Mouse (Mus musculus) ES-CJ7 (cell line): ENCODE data around the gene Zcchc17.
A peak's percentile ranks its signal among the peaks of the same experiment; 100 is the strongest.

Experiments
- DNase-seq: peaks from one replicate; pipeline ENCODE4 v3.0.0; 2011; ENCODE audit warnings: low read depth, low spot score

Zcchc17 gene

DNA sequence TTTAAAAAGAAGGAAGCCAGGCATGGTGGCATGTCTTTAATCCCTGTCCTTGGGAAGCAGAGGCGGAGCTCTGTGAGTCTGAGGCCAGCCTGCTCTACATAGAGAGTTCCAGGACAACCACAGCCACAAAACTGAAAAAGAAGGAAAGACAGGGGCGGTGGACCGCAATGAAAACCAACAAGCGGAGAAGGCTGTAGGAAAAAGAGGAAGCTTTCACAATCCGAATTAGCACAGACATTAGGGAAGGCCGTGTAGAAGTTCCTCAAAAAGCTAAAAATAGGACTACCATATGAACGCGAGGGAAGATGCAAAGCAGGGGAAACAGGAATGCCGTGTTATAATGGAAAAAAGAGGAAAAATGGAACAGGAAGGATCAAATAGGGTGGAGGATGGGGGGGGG lies 75.9 kb downstream of the Zcchc17 start:
- no peak for DNase-seq

DNA sequence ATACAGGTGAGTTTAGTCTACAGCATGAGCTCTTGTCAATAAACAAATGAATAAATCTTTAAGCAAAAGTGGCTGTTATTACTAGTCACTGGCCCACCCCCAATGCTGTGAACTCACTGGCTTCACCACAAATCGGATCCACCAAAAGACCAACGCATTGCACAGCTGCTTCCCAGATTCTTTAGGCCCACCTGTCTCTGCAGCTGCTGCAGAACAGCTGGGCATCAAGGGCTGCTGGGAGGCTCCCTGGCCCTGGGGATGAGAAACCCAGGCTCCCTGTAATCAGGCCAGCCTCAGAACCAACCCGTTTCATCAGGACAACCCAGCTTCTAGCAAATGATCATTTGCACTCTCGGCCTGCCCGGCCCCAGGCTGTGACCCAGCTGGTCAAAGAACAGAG lies 76.9 kb downstream of the Zcchc17 start:
- no peak for DNase-seq

DNA sequence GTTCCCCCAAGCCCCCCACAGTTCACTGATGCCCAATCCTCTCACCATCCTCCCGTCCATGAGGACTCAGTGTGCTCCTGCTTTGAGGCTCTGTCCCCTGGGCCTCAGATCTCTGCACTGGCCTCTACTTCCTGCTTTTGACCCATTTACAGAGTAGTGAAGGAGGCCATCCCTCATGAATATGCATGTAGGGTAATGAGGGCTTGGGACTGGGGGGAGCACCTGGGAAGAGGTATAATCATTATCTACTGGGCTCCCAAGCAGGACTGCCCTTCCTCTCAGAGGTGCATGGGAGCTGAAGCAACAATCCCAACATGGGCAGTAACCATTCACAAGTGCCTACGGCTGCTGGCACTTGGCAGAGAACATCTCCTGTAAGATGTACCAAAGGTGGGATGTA lies 80.6 kb downstream of the Zcchc17 start, which contains the start of gene Serinc2:
Gene Serinc2 (minus strand): TSS at position 101 of the 400 bp plus-strand sequence.
- no peak for DNase-seq

DNA sequence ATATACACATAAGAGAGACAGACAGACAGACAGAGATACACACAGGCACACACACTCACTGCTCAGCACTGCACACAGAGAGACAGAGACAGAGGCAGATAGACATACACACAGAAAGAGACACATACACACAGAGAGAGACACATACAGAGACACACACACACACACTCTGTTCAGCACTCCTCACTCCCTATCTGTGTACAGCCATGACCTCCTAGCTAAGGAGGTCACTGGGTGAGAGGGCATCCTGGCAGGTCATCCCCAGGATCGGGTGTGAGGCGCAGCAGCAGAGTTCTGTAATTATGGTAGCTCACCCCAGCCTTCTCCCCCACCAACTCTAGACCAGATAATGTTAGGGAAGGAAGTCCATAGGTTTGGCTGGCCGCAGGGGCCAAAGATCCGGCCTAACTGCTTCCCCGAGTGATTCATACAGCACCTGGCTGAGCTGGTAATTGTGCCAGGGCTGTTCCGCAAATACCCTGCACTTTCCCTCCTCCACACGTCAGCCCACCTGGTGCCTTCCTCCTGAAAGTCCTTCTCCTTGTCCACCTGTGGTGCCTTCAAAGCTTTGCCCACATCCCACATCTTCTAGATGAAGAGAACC lies 83.1 kb downstream of the Zcchc17 start:
- DNase-seq = no peak

- DNase-seq = no peak
Measured at GRCm38 (mm10) chr4:130275823-130276105, 84.0 kb downstream of the Zcchc17 start.

GRCm38 (mm10) chr4:130275016-130275822 lies 84.5 kb downstream of the Zcchc17 start:
- DNase-seq = no peak

DNA sequence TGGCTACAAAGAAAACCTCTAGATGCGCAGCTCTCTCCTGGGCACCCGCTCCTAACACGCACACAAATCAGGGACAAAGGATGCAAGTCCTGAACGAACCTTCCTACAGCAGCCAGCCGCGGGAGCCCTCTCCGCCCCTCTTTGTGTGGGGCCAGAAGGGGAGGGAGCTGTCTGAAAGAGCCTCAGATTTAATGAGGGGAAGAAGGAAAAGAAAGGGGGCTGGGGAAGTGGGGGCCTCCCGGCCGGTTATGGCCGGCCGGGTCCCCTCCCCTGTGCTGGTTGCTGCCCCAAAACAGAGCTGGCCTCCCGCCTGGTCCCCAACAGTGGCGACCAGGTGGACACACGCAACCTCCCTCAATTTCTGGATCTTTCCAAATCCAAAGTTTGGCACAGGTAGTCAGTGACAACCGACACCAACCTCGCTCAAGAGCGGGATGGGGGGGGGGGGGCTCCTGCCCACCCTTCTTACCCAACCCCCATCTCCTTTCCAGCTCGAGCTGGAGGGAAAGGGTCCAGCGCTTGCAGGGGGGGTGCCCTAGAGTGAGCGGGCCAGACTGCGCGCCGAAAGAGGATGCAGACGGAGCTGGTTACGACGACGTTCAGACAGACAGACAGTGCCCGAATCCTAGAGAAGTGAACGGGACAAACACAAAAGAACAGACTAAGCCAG lies 85.3 kb downstream of the Zcchc17 start:
- peak; percentile 33 for DNase-seq

- DNase-seq = no peak
Measured at GRCm38 (mm10) chr4:130273698-130274345, 85.9 kb downstream of the Zcchc17 start.

DNA sequence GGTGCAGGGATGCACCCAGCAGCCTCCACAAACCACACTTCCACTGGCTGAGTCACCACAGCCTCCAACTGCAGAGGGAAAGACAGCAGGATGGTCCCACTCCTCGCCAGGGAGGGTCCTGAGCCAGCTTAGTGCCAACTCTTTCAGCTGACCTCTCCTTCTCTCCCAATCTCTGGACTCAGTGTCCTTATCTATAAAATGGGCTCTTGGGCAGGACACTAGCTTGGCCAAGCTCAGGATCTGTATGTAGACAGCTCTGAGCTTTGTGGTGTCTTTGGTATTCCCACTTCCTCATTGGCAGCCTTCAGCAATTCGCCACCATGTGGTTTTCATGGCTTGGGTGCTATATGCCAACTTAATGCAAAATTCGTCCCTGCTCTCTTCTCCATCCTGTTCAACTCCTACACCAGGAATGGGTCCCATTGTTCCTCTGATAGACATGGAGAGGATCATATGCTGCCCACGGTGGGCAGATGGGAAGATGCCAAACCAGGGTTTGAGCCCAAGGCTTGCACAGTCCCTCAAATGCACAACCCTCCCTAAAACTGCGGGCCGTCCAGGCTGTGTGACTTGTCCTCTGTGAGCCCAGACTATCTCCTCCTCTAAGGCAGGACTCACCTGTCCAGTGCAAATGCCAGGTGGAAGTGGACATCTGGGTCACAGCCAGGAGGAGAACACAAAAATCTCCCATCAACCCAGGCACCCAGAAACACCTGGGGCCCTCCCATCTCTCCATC lies 89.0 kb downstream of the Zcchc17 start:
- no peak for DNase-seq

GRCm38 (mm10) chr4:130270089-130270488 lies 89.7 kb downstream of the Zcchc17 start:
- DNase-seq = no peak

- DNase-seq = no peak
Measured at GRCm38 (mm10) chr4:130268736-130269135, 91.0 kb downstream of the Zcchc17 start.

DNA sequence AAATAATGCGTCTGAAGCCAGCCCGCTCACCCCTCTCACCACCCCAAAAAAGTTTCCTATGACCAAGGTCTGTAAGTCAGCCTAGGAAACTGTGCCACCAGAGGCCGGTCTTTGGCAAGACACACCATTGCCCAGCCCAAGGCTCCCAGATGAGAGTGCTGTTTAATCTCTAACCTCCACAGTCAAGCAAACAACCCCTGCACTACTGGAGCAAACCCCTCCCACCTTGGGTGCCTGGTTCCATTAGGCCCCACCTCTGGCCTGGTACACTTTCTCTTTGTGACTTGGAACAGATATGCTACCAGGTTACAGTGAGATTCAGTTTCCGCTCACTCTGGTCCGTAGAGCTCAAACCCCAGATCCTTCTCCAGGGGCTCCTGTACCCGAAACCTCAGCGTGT lies 92.7 kb downstream of the Zcchc17 start:
- DNase-seq = no peak

DNA sequence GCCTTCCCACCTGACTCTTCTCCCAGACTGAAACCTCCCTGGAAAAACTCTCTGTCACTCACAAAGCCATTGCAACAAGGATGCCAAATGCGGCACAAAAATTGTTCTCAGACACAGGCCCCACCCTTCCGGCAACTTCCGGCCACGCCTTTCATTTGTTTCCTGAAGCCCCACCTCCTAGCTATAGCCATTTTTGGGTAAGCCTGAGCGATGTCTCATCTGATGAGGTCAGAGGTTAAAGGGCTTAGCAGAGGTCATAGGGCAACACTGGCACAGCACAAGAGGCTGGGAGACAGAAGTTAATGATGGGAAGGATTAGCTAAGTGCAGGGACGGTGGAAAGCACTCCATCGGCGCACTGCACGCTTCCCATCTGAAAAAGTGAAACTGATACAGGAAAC lies 93.1 kb downstream of the Zcchc17 start:
- peak; percentile 59 for DNase-seq
